Mouse (Mus musculus) inflammation-experienced regulatory T-cells, adult 6 months (primary cell): ENCODE results near the gene Gm4450. TPM values are rescaled to one million over a fixed set of nuclear protein-coding genes. Genes with fewer than 3 reads are reported as not detected.
"Not testable (repeated sequence)": the region's sequence is repeated elsewhere in the genome, so short reads cannot be mapped to it uniquely, and the experiment has no call there.

Experiments
- ATAC-seq: one replicate; pipeline ENCODE4 v1.8.0; 2017
- polyA plus RNA-seq, 3 experiments: library from polyadenylated mRNA; unstranded; fragments of 100-300 nt; shearing (Covaris generic); gene quantifications; one replicate each; pipeline ENCODE4 v1.2.1; 2017

Gm4450 gene
- polyA plus RNA-seq: not detected

DNA sequence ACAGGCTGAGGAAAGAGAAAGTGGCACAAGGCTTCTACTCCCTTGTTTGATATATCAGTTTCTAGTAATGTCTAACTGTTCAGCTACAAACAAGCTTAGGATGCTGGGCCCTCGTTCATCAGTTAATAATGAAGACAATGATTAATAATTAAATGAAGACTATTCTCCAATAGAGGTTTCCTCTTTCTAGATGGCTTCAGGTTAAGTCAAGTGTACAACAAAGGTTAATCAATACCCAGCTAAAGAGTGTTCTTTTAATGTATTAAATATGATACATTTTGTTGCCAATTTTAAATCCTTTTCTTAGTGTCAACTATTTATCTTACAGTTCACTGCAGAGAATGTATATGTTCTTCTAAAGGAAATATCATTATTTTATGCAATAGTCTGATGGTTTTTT is at the start of gene Gm4450:
Gm4450 (minus strand) TSS at position 101 of the 400 bp plus-strand sequence.
- ATAC-seq: not testable (repeated sequence)

- ATAC-seq: not testable (repeated sequence)
Observed at GRCm38 (mm10) chr3:98497401-98497800, 40.5 kb upstream of the Gm4450 start.

DNA sequence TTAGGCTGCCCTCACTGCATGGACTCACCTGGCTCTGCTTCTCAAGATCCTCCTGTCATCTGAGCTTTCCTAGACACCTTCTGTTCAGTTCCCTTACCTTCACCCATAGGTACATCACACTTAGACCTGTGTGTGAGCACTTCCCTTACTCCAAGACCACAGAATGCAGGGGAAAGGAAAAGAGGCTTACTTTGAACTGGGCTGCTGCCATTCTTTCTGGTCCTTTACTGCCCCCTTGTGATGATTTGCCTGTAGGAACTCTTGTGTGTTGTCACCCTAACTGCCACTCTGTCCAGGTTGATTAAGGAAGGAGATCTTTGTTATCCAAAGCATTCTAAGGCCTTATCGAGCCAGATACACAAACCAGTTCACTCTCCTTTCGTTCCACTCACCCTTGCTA is 39.8 kb upstream of the Gm4450 start:
- ATAC-seq: not testable (repeated sequence)

DNA sequence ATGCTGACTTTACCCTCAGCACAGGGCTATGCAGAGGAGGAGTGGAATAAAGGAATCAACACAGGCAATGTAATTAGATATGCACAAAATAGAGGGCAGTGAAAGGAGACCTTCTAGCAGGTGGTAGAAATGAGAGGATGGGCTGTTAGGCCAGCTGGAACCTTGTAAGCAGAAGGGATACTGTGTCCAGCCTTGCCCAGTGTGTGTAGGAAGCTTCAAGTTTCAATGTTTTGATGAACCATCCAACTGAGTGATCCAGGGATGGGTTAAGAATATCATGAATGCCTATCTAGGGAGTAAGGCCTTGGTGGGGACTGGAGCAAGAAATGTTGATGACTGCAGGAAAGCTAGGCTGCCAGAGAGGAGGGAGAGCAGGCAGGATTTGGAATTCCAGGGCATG is 38.1 kb upstream of the Gm4450 start:
- not testable (repeated sequence) for ATAC-seq

DNA sequence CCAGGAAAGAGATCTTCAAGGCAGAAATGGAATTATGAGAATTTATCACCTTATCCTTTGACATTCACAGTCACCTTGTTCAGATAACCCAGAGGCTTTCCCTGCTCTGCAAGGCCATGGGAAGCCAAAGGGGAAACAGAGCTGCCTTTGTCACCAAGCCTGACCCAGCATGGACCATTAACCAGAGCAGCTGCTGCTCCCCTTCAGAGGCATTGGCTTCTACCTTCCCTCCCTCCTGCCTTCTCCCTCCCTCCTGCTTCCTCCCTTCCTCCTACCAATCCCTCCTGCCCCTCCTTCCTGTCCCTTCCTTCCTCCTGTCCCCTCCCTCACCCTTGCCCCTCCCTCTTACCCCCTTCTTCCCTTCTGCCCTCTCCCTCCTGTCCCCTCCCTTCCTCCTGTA is 37.3 kb upstream of the Gm4450 start:
- ATAC-seq: not testable (repeated sequence)

GRCm38 (mm10) chr3:98471499-98471898 is 14.6 kb upstream of the Gm4450 start:
- ATAC-seq: not testable (repeated sequence)

DNA sequence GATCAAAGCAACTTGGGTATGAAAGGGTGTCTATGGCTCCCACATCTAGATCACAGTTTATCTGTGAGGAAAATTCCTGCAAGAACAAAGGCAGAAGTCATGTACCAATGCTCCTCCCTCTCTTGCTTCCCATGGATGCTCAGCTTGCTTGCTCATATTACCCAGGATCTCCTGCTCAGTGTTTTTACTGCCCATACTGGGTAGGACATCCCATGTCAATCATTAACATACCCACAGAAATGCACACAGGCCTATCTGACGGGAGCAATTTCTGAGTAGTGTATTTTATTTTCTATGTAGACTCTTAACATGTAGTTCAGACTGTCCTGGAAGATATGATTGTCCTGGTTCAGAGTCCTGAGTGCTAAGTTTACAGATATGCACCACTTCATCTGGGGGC is 14.1 kb upstream of the Gm4450 start:
- not testable (repeated sequence) for ATAC-seq

- ATAC-seq: not testable (repeated sequence)
Observed at GRCm38 (mm10) chr3:98469323-98469722, 12.4 kb upstream of the Gm4450 start.

- not testable (repeated sequence) for ATAC-seq
Observed at GRCm38 (mm10) chr3:98453786-98454185, 3.1 kb downstream of the Gm4450 start.

DNA sequence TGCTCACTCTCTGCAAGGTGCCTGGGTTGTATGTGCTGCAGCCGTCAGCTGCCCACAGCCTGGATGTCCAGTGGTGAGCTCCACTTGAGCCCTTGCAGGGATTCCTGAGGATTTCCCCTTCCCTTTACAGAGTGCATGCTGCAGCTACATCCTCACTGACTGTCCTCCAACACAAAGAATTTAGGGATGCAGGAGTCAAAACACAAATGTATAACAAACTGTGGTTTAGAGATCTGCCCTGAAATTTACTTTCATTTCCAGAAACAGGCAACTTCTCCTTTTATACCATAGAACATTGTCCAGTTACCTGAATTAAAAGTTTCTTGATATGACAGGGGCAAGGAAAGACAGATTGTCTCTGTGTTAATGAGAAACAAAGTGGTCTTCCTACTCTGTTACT is 13.0 kb downstream of the Gm4450 start:
- not testable (repeated sequence) for ATAC-seq

DNA sequence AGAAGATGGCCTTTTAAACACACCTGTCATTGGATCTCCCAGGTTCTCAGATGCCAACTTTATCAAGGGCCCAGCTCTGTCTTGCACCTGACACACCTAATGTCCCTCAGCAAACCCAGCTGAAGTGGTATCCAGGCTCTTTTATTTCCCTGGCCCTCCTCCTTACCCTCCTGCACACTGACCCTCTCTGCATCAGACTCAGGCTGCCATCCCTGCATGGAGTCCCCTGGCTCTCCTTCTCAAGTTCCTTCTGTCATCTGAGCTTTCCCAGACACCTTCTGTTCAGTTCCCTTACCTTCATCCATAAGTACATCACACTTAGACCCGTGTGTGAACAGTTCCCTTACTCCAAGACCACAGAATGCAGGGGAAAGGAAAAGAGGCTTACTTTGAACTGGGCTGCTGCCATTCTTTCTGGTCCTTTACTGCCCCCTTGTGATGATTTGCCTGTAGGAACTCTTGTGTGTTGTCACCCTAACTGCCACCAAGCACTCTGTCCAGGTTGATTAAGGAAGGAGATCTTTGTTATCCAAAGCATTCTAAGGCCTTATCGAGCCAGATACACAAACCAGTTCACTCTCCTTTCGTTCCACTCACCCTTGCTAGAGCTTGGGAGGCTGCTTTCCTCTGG is 13.7 kb downstream of the Gm4450 start:
- not testable (repeated sequence) for ATAC-seq

DNA sequence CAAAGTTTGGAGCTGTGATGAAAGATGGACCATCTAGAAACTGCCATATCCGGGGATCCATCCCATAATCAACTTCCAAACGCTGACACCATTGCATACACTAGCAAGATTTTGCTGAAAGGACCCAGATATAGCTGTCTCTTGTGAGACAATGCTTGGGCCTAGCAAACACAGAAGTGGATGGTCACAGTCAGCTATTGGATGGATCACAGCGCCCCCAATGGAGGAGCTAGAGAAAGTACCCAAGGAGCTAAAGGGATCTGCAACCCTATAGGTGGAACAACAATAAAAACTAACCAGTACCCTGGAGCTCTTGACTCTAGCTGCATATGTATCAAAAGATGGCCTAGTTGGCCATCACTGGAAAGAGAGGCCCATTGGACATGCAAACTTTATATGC is 14.7 kb downstream of the Gm4450 start:
- ATAC-seq: not testable (repeated sequence)

- no peak for ATAC-seq
Observed at GRCm38 (mm10) chr3:98435030-98435429, 21.9 kb downstream of the Gm4450 start.

GRCm38 (mm10) chr3:98434088-98434816 is 22.7 kb downstream of the Gm4450 start:
- ATAC-seq: no peak

DNA sequence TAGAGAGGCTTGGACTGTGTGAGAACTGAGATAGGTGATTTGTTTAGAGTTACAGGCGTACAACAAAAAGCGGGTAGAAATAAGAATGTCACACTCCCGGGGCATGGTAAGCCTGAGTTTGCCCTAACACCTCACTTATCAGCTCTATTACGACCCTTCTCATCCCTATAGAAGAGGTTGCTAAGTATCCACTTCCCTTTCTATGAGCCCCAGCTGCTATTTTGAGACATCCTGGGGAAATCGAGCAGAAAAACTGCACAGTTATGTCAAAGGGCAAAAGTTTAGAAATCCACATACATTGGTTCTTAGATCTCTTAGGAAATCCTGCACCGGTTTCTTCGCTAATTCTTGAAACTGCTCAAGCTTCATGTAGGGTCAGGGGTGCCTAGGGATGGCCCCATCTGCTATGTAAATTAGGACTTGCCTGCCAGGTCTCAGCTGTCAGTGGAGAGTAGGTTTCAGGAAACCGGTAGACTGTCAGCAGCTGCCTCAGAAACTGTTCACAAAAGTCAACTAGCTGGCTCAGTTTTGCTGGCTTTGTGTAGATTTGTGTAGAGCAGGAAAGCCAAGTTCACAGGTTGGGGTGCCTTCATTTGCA is 27.9 kb downstream of the Gm4450 start:
- ATAC-seq: no peak

DNA sequence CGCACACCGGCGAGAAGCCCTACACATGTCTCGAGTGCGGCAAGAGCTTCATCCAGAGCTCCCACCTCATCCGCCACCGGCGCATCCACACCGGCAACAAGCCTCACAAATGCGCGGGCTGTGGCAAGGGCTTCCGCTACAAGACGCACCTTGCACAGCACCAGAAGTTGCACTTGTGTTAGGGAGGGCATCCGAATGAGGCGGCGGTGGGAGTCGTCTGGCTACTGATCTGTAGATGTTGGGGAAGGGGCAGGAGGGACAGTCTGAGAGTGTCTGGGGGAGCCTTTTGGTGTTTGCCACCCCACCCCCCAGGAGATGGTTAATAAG is 28.5 kb downstream of the Gm4450 start:
- ATAC-seq: peak; percentile 30

GRCm38 (mm10) chr3:98427600-98428448 is 29.1 kb downstream of the Gm4450 start:
- peak; percentile 67 for ATAC-seq

- ATAC-seq: no peak
Observed at GRCm38 (mm10) chr3:98427260-98427599, 29.7 kb downstream of the Gm4450 start.

DNA sequence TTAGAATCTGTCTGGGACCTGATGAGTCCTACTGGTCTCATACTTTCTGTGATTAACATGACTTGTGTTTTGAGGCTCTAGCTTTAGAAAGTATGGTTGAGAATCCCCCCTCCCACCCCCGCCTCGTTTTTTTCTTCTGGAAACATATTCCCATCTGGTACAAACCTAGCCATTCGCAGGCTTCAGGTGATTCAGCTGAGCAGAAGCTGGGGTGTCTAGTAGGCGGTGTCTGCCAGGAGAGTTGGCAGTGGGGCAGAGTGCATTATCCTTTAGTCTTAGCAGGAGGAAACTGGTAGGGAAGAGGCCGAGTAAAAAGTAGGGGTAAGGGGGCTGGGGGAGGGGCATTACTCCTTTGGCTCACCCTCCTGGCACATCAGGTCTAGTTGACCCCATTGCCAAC is 30.2 kb downstream of the Gm4450 start:
- ATAC-seq: no peak

DNA sequence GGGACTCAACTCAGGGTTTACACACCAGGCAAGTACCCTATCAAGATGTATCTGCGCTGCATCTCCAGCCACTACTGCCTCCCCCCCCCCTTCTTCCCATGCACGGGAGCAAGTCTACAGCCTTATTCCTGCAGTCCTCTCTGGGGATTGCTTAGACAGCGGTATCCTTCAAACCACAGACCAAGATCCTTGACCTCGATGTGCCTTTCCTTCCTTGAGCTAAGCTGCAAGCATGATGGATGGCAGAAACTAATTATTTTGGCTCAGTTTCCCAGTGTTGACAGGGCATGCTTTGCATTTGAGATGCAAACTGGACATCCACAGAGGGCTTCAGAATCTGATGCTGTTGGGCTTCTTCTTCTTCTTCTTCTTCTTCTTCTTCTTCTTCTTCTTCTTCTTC is 34.0 kb downstream of the Gm4450 start:
- ATAC-seq: no peak

DNA sequence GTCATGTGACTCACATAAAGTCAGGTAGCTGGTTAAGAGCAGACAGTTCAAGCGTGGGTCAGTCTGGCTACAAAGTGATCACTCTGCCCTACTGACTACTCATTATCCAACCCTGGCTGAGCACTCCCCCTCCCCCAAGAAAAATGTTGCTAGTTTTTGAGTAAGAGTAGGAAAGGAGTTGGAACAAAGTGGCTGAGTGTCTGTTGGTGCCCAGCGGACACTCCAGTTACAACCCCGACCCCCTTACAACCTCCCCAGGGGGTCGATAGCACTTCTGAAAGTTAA is 37.2 kb downstream of the Gm4450 start:
- no peak for ATAC-seq

- no peak for ATAC-seq
Observed at GRCm38 (mm10) chr3:98418991-98419785, 37.7 kb downstream of the Gm4450 start.

GRCm38 (mm10) chr3:98417328-98417727 is 39.6 kb downstream of the Gm4450 start:
- peak; percentile 54 for ATAC-seq
